Mouse (Mus musculus): ENCODE results near the gene Olfr1454. TPM values are rescaled to one million over a fixed set of nuclear protein-coding genes. Genes with fewer than 3 reads are reported as not detected.

The Olfr1454 gene
- not detected in 2 replicates for polyA plus RNA-seq (2015; fragmentation: Nextera tagmentation; extraction: Ambion mirVana)

GRCm38 (mm10) chr19:13060310-13060709 lies at the start of gene Olfr1454:
TSS of gene Olfr1454 (plus strand) at chr19:13060610.
- Histone ChIP-seq H3K9me3 (ENCODE audit: control insufficient read depth) (no peaks in the 10 kb centered on the region), H3K36me3 (ENCODE audit: control insufficient read depth, insufficient read depth) (no peaks in the 10 kb centered on the region), H3K4me2 (replicated peaks; ENCODE audit: low read depth) (no peak within 1 kb of the TSS), H3K4me1 (replicated peaks; ENCODE audit: control insufficient read depth, insufficient read depth, low read length) (no peaks in the 10 kb centered on the region), H3K27ac (ENCODE audit: low read depth, low read length) (no peak within 1 kb of the TSS), H3K27me3 (replicated peaks; ENCODE audit: control insufficient read depth, insufficient read depth, low read length) (no peaks in the 10 kb centered on the region), H3K4me3 (ENCODE audit: low read depth, low read length) (no peak within 1 kb of the TSS), H3K9ac (ENCODE audit: low read depth, low read length) (no peak within 1 kb of the TSS)
- no peak for TF ChIP-seq CTCF (IDR thresholded peaks at IDR 0.05; ENCODE audit: low read depth)
- WGBS, result 70% methylated on average over 2 of the region's 2 CpGs
- ATAC-seq, result no peak

- no peak within 1 kb of the TSS for H3K9ac ChIP-seq (ENCODE audit: low read depth, low read length)
- no peak within 1 kb of the TSS for H3K4me3 ChIP-seq (ENCODE audit: low read depth, low read length)
- H3K36me3 ChIP-seq (ENCODE audit: control insufficient read depth, insufficient read depth), result no peaks in the 10 kb centered on the region
- no peak for ATAC-seq
- no peaks in the 10 kb centered on the region for H3K9me3 ChIP-seq (ENCODE audit: control insufficient read depth)
- H3K4me2 ChIP-seq (replicated peaks; ENCODE audit: low read depth), result no peak within 1 kb of the TSS
- WGBS, result 52% methylated on average over 1 of the region's 1 CpGs
- no peaks in the 10 kb centered on the region for H3K27me3 ChIP-seq (replicated peaks; ENCODE audit: control insufficient read depth, insufficient read depth, low read length)
- H3K4me1 ChIP-seq (replicated peaks; ENCODE audit: control insufficient read depth, insufficient read depth, low read length), result no peaks in the 10 kb centered on the region
- H3K27ac ChIP-seq (ENCODE audit: low read depth, low read length), result no peak within 1 kb of the TSS
- no peak for TF ChIP-seq CTCF (IDR thresholded peaks at IDR 0.05; ENCODE audit: low read depth)
Observed at GRCm38 (mm10) chr19:13028227-13028626, 32.2 kb upstream of the Olfr1454 start, which contains the start of gene Olfr1453. TSS of gene Olfr1453 (minus strand) at chr19:13028327.

GRCm38 (mm10) chr19:13093908-13094307 lies 33.5 kb downstream of the Olfr1454 start:
- no peak overlapping the region for H3K4me3 ChIP-seq (ENCODE audit: low read depth, low read length)
- H3K27ac ChIP-seq (ENCODE audit: low read depth, low read length), result no peak overlapping the region
- 78% methylated on average over 1 of the region's 1 CpGs for WGBS
- H3K36me3 ChIP-seq (ENCODE audit: control insufficient read depth, insufficient read depth), result no peaks in the 10 kb centered on the region
- H3K4me2 ChIP-seq (replicated peaks; ENCODE audit: low read depth), result no peak overlapping the region
- no peak for ATAC-seq
- H3K9ac ChIP-seq (ENCODE audit: low read depth, low read length), result no peak overlapping the region
- 0 out of 2 replicates have a peak, but pooled peaks cover 6% of the 10 kb centered on the region for H3K9me3 ChIP-seq (ENCODE audit: control insufficient read depth)
- no peak for TF ChIP-seq CTCF (IDR thresholded peaks at IDR 0.05; ENCODE audit: low read depth)
- H3K4me1 ChIP-seq (replicated peaks; ENCODE audit: control insufficient read depth, insufficient read depth, low read length), result no peaks in the 10 kb centered on the region
- no peaks in the 10 kb centered on the region for H3K27me3 ChIP-seq (replicated peaks; ENCODE audit: control insufficient read depth, insufficient read depth, low read length)

- H3K4me2 ChIP-seq (replicated peaks; ENCODE audit: low read depth), result no peak within 1 kb of the TSS
- H3K4me1 ChIP-seq (replicated peaks; ENCODE audit: control insufficient read depth, insufficient read depth, low read length), result no peaks in the 10 kb centered on the region
- no peak within 1 kb of the TSS for H3K4me3 ChIP-seq (ENCODE audit: low read depth, low read length)
- H3K36me3 ChIP-seq (ENCODE audit: control insufficient read depth, insufficient read depth), result no peaks in the 10 kb centered on the region
- no peak within 1 kb of the TSS for H3K9ac ChIP-seq (ENCODE audit: low read depth, low read length)
- no peak for ATAC-seq
- H3K27me3 ChIP-seq (replicated peaks; ENCODE audit: control insufficient read depth, insufficient read depth, low read length), result no peaks in the 10 kb centered on the region
- WGBS, result 70% methylated on average over 2 of the region's 2 CpGs
- 0 out of 2 replicates have a peak, but pooled peaks cover 5% of the 10 kb centered on the region for H3K9me3 ChIP-seq (ENCODE audit: control insufficient read depth)
- no peak within 1 kb of the TSS for H3K27ac ChIP-seq (ENCODE audit: low read depth, low read length)
- TF ChIP-seq CTCF (IDR thresholded peaks at IDR 0.05; ENCODE audit: low read depth), result no peak
Observed at GRCm38 (mm10) chr19:13097791-13098190, 37.4 kb downstream of the Olfr1454 start, which contains the start of gene Olfr1457. TSS of gene Olfr1457 (minus strand) at chr19:13097891.

- H3K4me1 ChIP-seq (replicated peaks; ENCODE audit: control insufficient read depth, insufficient read depth, low read length), result no peaks in the 10 kb centered on the region
- 76% methylated on average over 3 of the region's 3 CpGs for WGBS
- no peak within 1 kb of the TSS for H3K4me3 ChIP-seq (ENCODE audit: low read depth, low read length)
- no peaks in the 10 kb centered on the region for H3K36me3 ChIP-seq (ENCODE audit: control insufficient read depth, insufficient read depth)
- 0 out of 2 replicates have a peak, but pooled peaks cover 2% of the 10 kb centered on the region for H3K9me3 ChIP-seq (ENCODE audit: control insufficient read depth)
- no peak within 1 kb of the TSS for H3K4me2 ChIP-seq (replicated peaks; ENCODE audit: low read depth)
- no peak within 1 kb of the TSS for H3K9ac ChIP-seq (ENCODE audit: low read depth, low read length)
- H3K27me3 ChIP-seq (replicated peaks; ENCODE audit: control insufficient read depth, insufficient read depth, low read length), result no peaks in the 10 kb centered on the region
- ATAC-seq, result no peak
- TF ChIP-seq CTCF (IDR thresholded peaks at IDR 0.05; ENCODE audit: low read depth), result no peak
- no peak within 1 kb of the TSS for H3K27ac ChIP-seq (ENCODE audit: low read depth, low read length)
Observed at GRCm38 (mm10) chr19:13106675-13107074, 46.3 kb downstream of the Olfr1454 start, which contains the start of gene Olfr1458. TSS of gene Olfr1458 (minus strand) at chr19:13106775.

Other genes with a start within 250 kb of the Olfr1454 start
- gene Gm5244, start 213.9 kb upstream of the Olfr1454 start, polyA plus RNA-seq (2015; fragmentation: Nextera tagmentation; extraction: Ambion mirVana), result not detected in 2 replicates
- gene Olfr1444, start 203.3 kb upstream of the Olfr1454 start, polyA plus RNA-seq (2015; fragmentation: Nextera tagmentation; extraction: Ambion mirVana), result not detected in 2 replicates
- not detected in 2 replicates for gene Olfr1445, start 176.8 kb upstream of the Olfr1454 start, polyA plus RNA-seq (2015; fragmentation: Nextera tagmentation; extraction: Ambion mirVana)
- gene Olfr1446, start 167.1 kb upstream of the Olfr1454 start, polyA plus RNA-seq (2015; fragmentation: Nextera tagmentation; extraction: Ambion mirVana), result not detected in 2 replicates
- gene Olfr1447, start 156.9 kb upstream of the Olfr1454 start, polyA plus RNA-seq (2015; fragmentation: Nextera tagmentation; extraction: Ambion mirVana), result not detected in 2 replicates
- gene Olfr1448, start 136.2 kb upstream of the Olfr1454 start, polyA plus RNA-seq (2015; fragmentation: Nextera tagmentation; extraction: Ambion mirVana), result not detected in 2 replicates
- gene Olfr1449, start 129.8 kb upstream of the Olfr1454 start, polyA plus RNA-seq (2015; fragmentation: Nextera tagmentation; extraction: Ambion mirVana), result not detected in 2 replicates
- gene Olfr1450, start 110.4 kb upstream of the Olfr1454 start, polyA plus RNA-seq (2015; fragmentation: Nextera tagmentation; extraction: Ambion mirVana), result not detected in 2 replicates
- gene Olfr1451, start 65.6 kb upstream of the Olfr1454 start, polyA plus RNA-seq (2015; fragmentation: Nextera tagmentation; extraction: Ambion mirVana), result not detected in 2 replicates
- not detected in 2 replicates for gene Olfr1453, start 32.3 kb upstream of the Olfr1454 start, polyA plus RNA-seq (2015; fragmentation: Nextera tagmentation; extraction: Ambion mirVana)
- gene Olfr1457, start 37.3 kb downstream of the Olfr1454 start, polyA plus RNA-seq (2015; fragmentation: Nextera tagmentation; extraction: Ambion mirVana), result not detected in 2 replicates
- not detected in 2 replicates for gene Olfr1458, start 46.2 kb downstream of the Olfr1454 start, polyA plus RNA-seq (2015; fragmentation: Nextera tagmentation; extraction: Ambion mirVana)
- not detected in 2 replicates for gene Olfr1459, start 88.9 kb downstream of the Olfr1454 start, polyA plus RNA-seq (2015; fragmentation: Nextera tagmentation; extraction: Ambion mirVana)
- gene Olfr1461, start 102.4 kb downstream of the Olfr1454 start, polyA plus RNA-seq (2015; fragmentation: Nextera tagmentation; extraction: Ambion mirVana), result not detected in 2 replicates
- not detected in 2 replicates for gene Olfr1462, start 125.1 kb downstream of the Olfr1454 start, polyA plus RNA-seq (2015; fragmentation: Nextera tagmentation; extraction: Ambion mirVana)
- not detected in 2 replicates for gene Olfr1463, start 170.7 kb downstream of the Olfr1454 start, polyA plus RNA-seq (2015; fragmentation: Nextera tagmentation; extraction: Ambion mirVana)

Data from intestine, postnatal 0 days (tissue).